Mouse (Mus musculus) embryonic facial prominence, embryonic 11.5 days (tissue): ENCODE measurements around the gene Cggbp1. TPM values are rescaled to one million over a fixed set of nuclear protein-coding genes. Genes with fewer than 3 reads are reported as not detected.

Experiments used
- polyA plus RNA-seq: library from polyadenylated mRNA; unstranded; fragments of >200 nt; fragmentation: Nextera tagmentation; extraction: Ambion mirVana; gene quantifications from 2 replicates; pipeline ENCODE4 v1.2.1, GENCODE M21; 2014

Cggbp1 gene
- polyA plus RNA-seq, 1 experiment from 2014 or later, result 145 TPM

Other genes with a start within 250 kb of the Cggbp1 start
- not detected in 2 replicates for gene Csnka2ip, start 249.6 kb upstream of the Cggbp1 start, polyA plus RNA-seq
- 32.1 and 38.1 TPM in 2 replicates for gene 4930453N24Rik, start 80.8 kb upstream of the Cggbp1 start, polyA plus RNA-seq
- 8.2 and 9.6 TPM in 2 replicates for gene Zfp654, start 344 bp upstream of the Cggbp1 start, polyA plus RNA-seq